In the genomic region with DNA sequence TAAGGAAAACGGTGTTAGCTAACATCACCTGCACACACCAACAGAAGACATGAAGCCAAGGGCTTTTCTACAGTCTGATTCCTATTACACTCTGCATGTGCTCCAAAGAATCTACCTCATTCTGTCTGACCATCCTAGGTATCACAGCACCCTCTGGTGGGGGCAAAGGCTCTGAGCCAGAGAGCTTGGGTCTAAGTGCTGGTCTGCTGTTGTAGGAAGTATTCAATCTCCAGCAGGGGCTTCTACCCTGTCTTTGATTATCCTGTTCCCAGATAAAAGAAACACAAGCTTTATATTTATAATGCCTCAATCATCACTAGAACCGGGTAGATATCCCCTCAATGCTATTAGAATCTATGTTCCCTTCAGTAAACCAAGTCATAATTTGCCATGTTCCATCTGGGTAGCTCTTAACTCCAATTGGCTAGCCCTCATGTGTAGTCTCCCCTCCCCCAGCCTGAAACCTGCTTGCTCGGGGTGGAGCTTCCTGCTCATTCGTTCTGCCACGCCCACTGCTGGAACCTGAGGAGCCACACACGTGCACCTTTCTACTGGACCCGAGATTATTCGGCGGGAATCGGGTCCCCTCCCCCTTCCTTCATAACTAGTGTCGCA, we compare ENCODE assay signal across 8 mouse cellular contexts. TPM values are rescaled to one million over a fixed set of nuclear protein-coding genes. Genes with fewer than 3 reads are reported as not detected.
A peak's percentile ranks its signal among the peaks of the same experiment; 100 is the strongest.
DNase-seq lines count a peak whose midpoint lies in the region; ATAC-seq and TF ChIP-seq lines count a peak whose summit lies in the region.
"Not testable (repeated sequence)": the region's sequence is repeated elsewhere in the genome, so short reads cannot be mapped to it uniquely, and the experiment has no call there.

No protein-coding gene starts in this region.

- intact Hi-C loops in left cerebral cortex, adult 2 months (cut with DNase I) = not testable (repeated sequence)

- not testable (repeated sequence) for H3K27me3 ChIP-seq in forebrain, postnatal 0 days (ENCODE audit: insufficient read depth, low read length); hindbrain, embryonic 14.5 days (ENCODE audit: control insufficient read depth, insufficient read depth, low read length)

- H3K36me3 ChIP-seq in forebrain, postnatal 0 days (ENCODE audit: insufficient read depth); hindbrain, embryonic 14.5 days (replicated peaks; ENCODE audit: control insufficient read depth, insufficient read depth): not testable (repeated sequence)

- not testable (repeated sequence) for H3K4me1 ChIP-seq in forebrain, postnatal 0 days (ENCODE audit: insufficient read depth); hindbrain, embryonic 14.5 days (replicated peaks; ENCODE audit: control insufficient read depth, insufficient read depth, low read length)

- not testable (repeated sequence) for H3K9me3 ChIP-seq in forebrain, postnatal 0 days (ENCODE audit: low read length); hindbrain, embryonic 14.5 days (ENCODE audit: control insufficient read depth, low read length)

- DNase-seq in Muller cell, postnatal 12 days (ENCODE audit: inconsistent ontology term) = peak; percentile 69
- peak; percentile 71 to 74 for DNase-seq in cerebellum, postnatal 10 days
- peak; percentile 63 for DNase-seq in forebrain, postnatal 0 days
- DNase-seq in hindbrain, embryonic 14.5 days (ENCODE audit: low spot score); left cerebral cortex, adult 2 months (ENCODE audit: extremely low spot score in 1 of 2, low spot score in 2 of 2): not testable (repeated sequence)
- peak; percentile 74 for DNase-seq in lung, postnatal 36 days
- DNase-seq in retina, embryonic 14.5 days (ENCODE audit: low spot score) = peak; percentile 78
- DNase-seq in thymus, postnatal 25 days = peak; percentile 84

- peak; percentile 84 for ATAC-seq in forebrain, postnatal 0 days
- ATAC-seq in hindbrain, embryonic 14.5 days (ENCODE audit: low FRiP score) = peak; percentile 59; the same call in 1 of the 2 replicates

- H3K4me3 ChIP-seq in forebrain, postnatal 0 days (ENCODE audit: low read depth, low read length); left cerebral cortex, adult 2 months: not testable (repeated sequence)
- H3K4me3 ChIP-seq in hindbrain, embryonic 14.5 days (replicated peaks; ENCODE audit: low read length) = peak overlapping the region; percentile 15

- WGBS in forebrain, postnatal 0 days = 1% methylated on average over 5 of the region's 11 CpGs
- WGBS in hindbrain, embryonic 14.5 days = 8% methylated on average over 4 of the region's 11 CpGs

- not testable (repeated sequence) for H3K27ac ChIP-seq in forebrain, postnatal 0 days (ENCODE audit: low read depth, low read length); hindbrain, embryonic 14.5 days; left cerebral cortex, adult 2 months

- TF ChIP-seq CTCF in forebrain, postnatal 0 days (IDR thresholded peaks at IDR 0.05; ENCODE audit: low read depth) = peak; percentile 59
- TF ChIP-seq CTCF in left cerebral cortex, adult 2 months (IDR thresholded peaks at IDR 0.05) = peak; percentile 42

- not testable (repeated sequence) for H3K9ac ChIP-seq in forebrain, postnatal 0 days; hindbrain, embryonic 14.5 days

- peak overlapping the region; percentile 36 for H3K4me2 ChIP-seq in forebrain, postnatal 0 days (ENCODE audit: low read depth)
- H3K4me2 ChIP-seq in hindbrain, embryonic 14.5 days (replicated peaks) = peak overlapping the region; percentile 38

RNA-seq across cellular contexts. Expression of a gene that starts 14.3 kb away (rescaled TPM):
- total RNA-seq in forebrain, postnatal 0 days (2014; rRNA removed) = 2.4 and 4.4 TPM in 2 replicates
- polyA plus RNA-seq in forebrain, postnatal 0 days (2015; fragmentation: Nextera tagmentation; extraction: Ambion mirVana) = 1.4 and 1.7 TPM in 2 replicates
- polyA plus RNA-seq in hindbrain, embryonic 14.5 days (2014; fragmentation: Nextera tagmentation; extraction: Ambion mirVana) = 2.1 and 3.1 TPM in 2 replicates
- total RNA-seq in left cerebral cortex, adult 2 months (2021) = 1 to 10 TPM; 5.4 to 6.1 TPM

RNA-seq across cellular contexts. Expression of a gene that starts 15.4 kb away (rescaled TPM):
- total RNA-seq in forebrain, postnatal 0 days (2014; rRNA removed) = 1,524 and 2,855 TPM in 2 replicates
- polyA plus RNA-seq in forebrain, postnatal 0 days (2015; fragmentation: Nextera tagmentation; extraction: Ambion mirVana) = 1,212 and 1,517 TPM in 2 replicates
- polyA plus RNA-seq in hindbrain, embryonic 14.5 days (2014; fragmentation: Nextera tagmentation; extraction: Ambion mirVana) = 1,053 and 1,238 TPM in 2 replicates
- total RNA-seq in left cerebral cortex, adult 2 months (2021) = 100 to 1,000 TPM; 429 to 479 TPM

RNA-seq across cellular contexts. Expression of a gene that starts 29.2 kb away (rescaled TPM):
- total RNA-seq in forebrain, postnatal 0 days (2014; rRNA removed) = 6.6 and 6.7 TPM in 2 replicates
- 4.3 and 6.8 TPM in 2 replicates for polyA plus RNA-seq in forebrain, postnatal 0 days (2015; fragmentation: Nextera tagmentation; extraction: Ambion mirVana)
- 7.1 and 8.4 TPM in 2 replicates for polyA plus RNA-seq in hindbrain, embryonic 14.5 days (2014; fragmentation: Nextera tagmentation; extraction: Ambion mirVana)
- total RNA-seq in left cerebral cortex, adult 2 months (2021) = 1 to 10 TPM; 8.5 TPM

RNA-seq across cellular contexts. Expression of a gene that starts 29.3 kb away (rescaled TPM):
- 27.1 and 32.6 TPM in 2 replicates for total RNA-seq in forebrain, postnatal 0 days (2014; rRNA removed)
- 17.6 and 25.6 TPM in 2 replicates for polyA plus RNA-seq in forebrain, postnatal 0 days (2015; fragmentation: Nextera tagmentation; extraction: Ambion mirVana)
- 26.2 and 28.5 TPM in 2 replicates for polyA plus RNA-seq in hindbrain, embryonic 14.5 days (2014; fragmentation: Nextera tagmentation; extraction: Ambion mirVana)
- 10 to 100 TPM; 31.1 to 32.7 TPM for total RNA-seq in left cerebral cortex, adult 2 months (2021)

RNA-seq across cellular contexts. Expression of a gene that starts 49.6 kb away (rescaled TPM):
- total RNA-seq in forebrain, postnatal 0 days (2014; rRNA removed) = 5.2 and 6.6 TPM in 2 replicates
- polyA plus RNA-seq in forebrain, postnatal 0 days (2015; fragmentation: Nextera tagmentation; extraction: Ambion mirVana) = 2.9 and 4.2 TPM in 2 replicates
- polyA plus RNA-seq in hindbrain, embryonic 14.5 days (2014; fragmentation: Nextera tagmentation; extraction: Ambion mirVana) = 10.6 and 11.1 TPM in 2 replicates
- 1 to 10 TPM; 1.8 to 1.9 TPM for total RNA-seq in left cerebral cortex, adult 2 months (2021)
